Mouse (Mus musculus): Measurements from ENCODE around the gene Vmn1r193.

- TF ChIP-seq GATA1 (IDR thresholded peaks at IDR 0.05; ENCODE audit: borderline replicate concordance, low read length) = no peak
- TF ChIP-seq FLI1 (IDR thresholded peaks at IDR 0.05; ENCODE audit: low read length) = no peak
Observed at GRCm38 (mm10) chr13:22189313-22189712, 33.6 kb downstream of the Vmn1r193 start.
